Mouse (Mus musculus): ENCODE results near the gene Pnldc1.
"Not testable (repeated sequence)": the region's sequence is repeated elsewhere in the genome, so short reads cannot be mapped to it uniquely, and the experiment has no call there.

Gene Pnldc1

GRCm38 (mm10) chr17:12905810-12906209, 4.2 kb downstream of the Pnldc1 start:
- no peak for DNase-seq

DNA sequence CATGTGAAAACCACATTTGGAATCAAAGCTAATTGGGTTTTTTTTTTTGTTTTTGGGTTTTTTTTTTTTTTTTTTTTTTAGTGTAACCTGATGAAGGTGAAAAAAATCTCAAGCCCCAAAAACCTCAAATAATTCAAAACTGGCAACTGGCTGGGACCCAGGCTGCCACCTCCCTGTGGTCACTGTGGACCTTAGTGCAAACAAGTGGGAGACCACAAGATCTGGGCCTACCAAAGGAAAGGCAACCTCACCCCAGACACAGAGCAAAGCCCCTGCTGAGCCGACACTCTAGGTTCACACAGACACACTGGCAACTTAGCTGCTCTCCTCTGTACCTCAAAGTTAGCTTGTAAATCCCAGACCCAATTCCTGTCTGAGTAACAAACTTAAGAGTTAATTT, 5.7 kb downstream of the Pnldc1 start:
- no peak for DNase-seq

DNA sequence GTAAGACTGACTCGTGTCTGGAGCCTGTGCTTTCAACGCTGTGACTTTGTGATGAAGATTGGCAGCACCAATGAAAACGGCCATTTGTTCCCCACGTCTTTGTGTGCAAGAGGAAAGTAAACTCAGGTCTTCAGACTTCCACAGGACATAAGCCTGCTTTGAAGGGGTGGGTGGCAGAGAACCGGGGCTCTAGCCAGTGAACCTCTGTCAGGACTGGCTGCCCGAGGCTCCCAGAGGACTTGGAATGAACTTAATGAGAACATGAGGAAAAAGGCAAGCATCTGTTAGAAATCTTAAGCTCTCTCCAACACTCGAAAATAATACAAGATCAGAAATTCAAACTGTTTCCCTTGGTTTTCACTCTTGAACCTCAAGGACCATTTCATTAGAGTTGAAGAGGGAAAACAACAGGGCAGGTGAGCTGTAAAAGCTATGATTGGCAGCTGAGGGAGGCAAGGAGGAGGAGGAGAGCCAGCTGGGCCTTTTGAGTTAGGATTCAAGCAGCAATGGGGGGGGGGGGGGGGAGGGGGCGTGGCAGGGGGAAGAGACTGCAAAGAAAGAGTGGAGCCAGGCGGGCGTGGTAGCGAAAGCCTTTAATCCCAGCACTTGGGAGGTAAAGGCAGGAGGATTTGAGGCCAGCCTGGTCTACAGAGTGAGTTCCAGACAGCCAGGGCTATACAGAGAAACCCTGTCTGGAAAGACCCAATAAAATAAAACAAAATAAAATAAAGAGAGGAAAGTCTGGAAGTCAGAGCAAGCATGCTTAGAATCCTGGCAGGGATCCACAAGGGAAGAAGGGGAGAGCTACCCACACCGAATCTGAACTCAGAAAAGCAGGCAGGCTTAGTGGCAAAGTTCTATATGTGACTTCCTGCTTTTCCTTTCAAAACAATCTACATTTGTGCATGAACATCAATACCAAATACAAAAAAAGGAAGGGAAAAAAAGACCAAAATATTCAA, 6.4 kb downstream of the Pnldc1 start:
- no peak for DNase-seq

DNA sequence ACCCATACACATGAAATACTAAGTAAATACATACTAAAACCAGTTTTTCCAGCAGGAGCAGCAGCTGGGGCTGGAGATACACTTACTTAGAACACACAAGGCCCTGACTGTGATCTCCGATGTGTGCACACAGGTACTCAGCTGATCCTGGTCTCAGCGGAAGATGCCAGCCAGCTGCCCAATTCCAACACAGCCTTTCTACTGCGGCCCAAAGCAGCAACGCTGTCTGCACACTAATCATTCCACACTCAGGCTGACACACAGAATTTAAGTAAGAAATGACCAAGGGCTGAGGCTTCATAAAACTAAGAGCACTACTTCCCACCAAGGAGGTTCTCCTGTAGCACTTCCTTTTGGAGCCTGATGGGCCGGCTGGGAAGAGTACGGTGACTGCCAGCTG, 7.7 kb downstream of the Pnldc1 start:
- DNase-seq = no peak

GRCm38 (mm10) chr17:12898607-12899006, 11.4 kb downstream of the Pnldc1 start:
- not testable (repeated sequence) for DNase-seq

- no peak for DNase-seq
Measured at GRCm38 (mm10) chr17:12897674-12898073, 12.4 kb downstream of the Pnldc1 start.

- DNase-seq = no peak
Measured at GRCm38 (mm10) chr17:12892033-12892432, 18.0 kb downstream of the Pnldc1 start.

DNA sequence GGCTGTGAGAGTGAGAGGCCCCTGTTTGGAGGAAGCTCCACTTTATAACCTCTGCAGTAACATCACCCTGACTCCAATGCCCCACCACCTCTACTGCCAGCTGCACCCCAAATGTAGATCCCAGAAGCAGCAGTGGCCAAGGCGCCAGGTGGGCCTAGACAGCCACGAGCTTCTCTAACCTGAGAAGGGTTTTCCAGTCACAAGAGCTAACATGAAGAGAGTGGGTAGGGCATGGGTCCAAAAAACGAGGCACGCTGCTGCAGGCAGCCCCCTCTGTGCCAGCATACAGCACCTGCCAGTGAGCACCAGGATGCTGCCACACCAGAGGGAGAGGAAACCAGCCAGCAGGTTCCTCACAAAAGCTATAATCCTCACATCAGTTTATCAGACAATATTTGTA, 19.0 kb downstream of the Pnldc1 start:
- no peak for DNase-seq

- DNase-seq = no peak
Measured at GRCm38 (mm10) chr17:12887021-12887775, 22.8 kb downstream of the Pnldc1 start.

DNA sequence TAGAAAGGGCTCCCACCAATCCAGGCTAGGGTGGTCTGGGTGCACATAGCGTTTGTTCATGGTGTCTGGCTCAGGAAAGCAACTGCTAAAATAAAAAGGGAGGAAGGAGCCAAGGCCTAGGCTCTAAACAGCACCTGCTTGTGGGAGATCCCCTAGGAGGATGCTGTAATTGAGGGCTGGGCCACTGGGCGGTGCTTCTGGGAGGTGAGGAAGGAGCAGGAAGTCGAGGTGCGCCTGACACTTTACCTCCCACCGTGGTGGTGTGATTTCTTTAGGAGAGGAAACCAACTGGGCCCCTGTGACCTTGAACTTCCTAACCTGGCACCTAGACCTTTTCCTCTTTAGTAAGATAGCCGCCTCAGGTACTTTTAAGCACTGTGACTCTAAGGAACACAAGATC, 23.4 kb downstream of the Pnldc1 start:
- no peak for DNase-seq

GRCm38 (mm10) chr17:12881216-12881615, 28.8 kb downstream of the Pnldc1 start:
- DNase-seq = no peak

DNA sequence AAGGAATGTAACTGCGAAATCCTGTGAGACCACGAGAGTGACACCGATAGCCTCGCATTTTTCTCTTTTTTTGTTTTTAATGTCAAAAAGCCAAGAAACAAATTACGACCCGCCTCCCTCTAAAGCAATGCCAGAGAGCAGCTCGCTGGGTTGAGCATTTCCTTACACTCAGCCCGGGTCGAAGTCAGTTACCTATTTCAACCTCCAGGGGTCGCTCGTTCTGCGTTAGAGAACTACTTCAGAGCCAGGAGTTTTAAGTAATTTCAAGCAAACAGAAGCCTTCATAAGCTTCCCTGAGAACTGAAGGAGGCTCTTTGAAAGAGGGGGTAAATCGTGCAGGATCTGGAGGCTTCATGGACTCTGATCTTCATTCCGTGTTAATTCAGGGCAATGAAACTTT, 29.9 kb downstream of the Pnldc1 start:
- peak; percentile 89 to 90 for DNase-seq

- DNase-seq = no peak
Measured at GRCm38 (mm10) chr17:12875734-12876133, 34.3 kb downstream of the Pnldc1 start, which contains the start of gene Mrgprh. TSS of gene Mrgprh (plus strand) at chr17:12876034.

DNA sequence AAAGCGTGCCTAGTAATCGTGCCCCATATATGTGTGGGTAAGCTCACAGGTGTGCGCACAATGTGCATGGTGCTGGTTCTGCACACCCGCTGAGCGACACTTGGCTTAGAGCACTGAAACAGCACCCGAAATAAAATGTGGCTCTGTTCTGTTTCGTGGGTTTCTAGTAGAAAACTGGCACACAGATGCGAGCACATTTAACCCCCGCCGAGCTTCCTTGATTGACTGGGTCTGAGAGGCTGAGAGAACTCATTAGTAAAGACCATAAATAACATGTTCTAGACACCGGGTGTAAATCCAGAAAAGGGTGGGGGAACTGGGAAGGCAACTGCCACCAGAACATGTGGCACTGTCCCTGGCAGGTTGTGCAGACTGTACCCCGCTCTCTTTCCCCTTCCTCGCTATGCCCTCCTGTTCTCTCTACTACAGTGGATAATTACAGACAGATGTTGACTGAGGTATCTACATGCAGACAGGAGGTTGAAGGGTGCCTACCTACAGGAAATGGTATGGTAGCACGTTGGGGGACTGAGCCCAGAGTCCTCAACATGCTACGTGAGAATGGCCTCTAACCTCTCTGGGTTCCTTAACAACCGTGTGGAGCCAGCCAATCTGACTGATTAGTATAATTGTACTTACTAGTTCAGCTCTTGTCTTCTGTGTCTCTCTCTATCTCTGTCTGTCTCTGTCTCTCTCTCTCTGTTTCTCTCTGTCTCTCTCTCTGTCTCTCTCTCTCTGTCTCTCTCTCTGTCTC, 37.6 kb downstream of the Pnldc1 start:
- DNase-seq = no peak

DNA sequence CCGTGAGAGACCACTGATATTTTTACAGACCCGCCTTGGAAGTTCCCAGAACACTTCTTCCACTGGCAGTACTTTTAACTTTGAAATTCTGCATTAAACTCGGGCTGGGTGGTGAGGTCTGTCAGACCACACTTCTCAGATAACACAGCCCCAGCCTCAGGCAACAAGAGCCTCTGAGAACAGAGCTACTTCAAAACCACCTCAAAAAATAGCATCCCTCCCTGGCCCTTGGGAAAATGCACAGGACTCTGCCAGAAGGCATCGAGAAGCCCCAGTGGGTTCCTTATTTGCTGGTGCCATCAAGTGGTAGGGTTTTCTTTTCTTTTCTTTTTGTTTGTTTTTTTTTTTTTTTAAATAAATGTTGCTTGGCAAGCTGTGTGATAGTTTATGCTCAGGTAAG, 41.4 kb downstream of the Pnldc1 start:
- peak in 1 of 2 experiments; percentile 21 for DNase-seq

DNA sequence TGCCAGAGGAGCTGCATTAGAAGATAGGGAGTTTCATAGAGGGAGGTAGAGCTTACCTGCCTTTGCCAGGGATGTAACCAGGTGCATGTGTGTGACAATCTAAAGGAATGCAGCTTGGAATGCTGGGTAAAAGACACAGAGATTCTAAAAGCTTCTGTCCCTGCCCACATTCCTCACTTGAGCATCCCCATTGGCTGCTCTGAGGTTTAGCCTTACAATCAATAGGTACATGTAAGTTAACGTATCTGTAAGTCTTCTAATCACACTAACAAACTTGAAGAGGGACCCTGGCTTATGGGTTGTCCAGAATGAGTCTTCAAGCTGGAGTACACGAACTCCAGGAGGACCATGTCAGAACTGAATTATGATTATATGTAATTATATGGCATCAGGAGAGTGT, 42.0 kb downstream of the Pnldc1 start, which contains the start of gene Mas1:
Gene Mas1, minus strand, starts transcription at position 101 of the 400 bp plus-strand sequence.
- DNase-seq = no peak

DNA sequence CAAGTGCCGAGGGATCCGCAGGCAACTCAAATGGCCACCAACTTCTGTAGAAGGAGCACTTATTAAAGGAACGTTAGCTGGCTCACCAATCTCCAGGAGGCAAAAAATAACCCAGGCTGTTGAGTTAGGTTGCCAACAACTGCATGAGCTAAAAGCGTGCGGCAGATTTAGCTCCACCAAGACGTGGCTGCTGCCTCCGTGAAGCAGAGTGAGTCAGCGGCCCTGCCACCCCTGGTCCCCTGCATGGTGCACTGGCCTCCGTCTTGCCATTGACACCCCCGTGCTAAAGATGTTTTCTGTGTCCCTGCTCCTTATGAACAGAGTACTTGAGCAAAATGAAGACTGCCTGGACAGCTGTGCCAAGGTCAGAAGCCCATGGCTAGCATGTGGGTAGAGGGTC, 43.2 kb downstream of the Pnldc1 start:
- DNase-seq = no peak

GRCm38 (mm10) chr17:12865407-12865806, 44.6 kb downstream of the Pnldc1 start:
- no peak for DNase-seq

GRCm38 (mm10) chr17:12864111-12864510, 45.9 kb downstream of the Pnldc1 start:
- DNase-seq = no peak

- DNase-seq = peak; percentile 50 to 67
Measured at GRCm38 (mm10) chr17:12859006-12859520, 51.0 kb downstream of the Pnldc1 start.

DNA sequence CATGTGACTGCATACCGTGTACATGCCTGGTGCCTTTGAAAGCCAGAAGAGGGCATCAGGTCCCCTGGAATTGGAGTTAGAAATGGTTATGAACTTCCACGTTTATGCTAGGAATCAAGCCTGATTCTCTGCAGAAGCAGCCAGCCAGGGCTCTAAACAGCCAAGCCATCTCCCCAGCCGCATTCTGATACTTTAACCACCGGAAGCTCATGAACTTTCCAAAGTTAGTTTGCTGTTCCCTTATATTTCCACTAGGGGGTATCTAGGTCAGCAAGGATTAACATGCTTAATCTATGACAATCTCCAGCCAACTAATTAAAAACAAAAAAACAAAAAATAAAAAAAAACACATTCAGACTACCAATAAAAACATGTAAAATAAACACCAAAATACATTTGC, 52.0 kb downstream of the Pnldc1 start:
- peak in 1 of 2 experiments; percentile 35 for DNase-seq

DNA sequence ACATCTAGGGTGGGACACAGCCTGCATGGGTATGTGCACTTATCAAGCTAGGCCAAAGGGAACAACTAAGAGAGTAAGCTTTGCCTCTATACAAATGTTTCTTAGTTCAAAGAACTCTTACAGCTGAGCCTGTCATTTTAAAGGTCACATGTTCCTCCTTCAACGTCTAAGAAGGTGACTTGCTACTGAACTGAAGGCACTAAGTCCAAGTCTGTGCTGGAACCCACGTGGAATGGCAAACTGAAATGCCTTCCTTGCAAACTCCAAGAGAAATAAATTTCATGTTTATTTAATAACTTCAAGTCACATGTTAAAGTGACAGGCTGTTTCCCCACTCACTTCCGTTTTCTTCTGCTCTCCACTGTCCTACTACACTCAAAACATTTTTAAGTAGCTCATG, 52.6 kb downstream of the Pnldc1 start:
- DNase-seq = no peak

GRCm38 (mm10) chr17:12854386-12854785, 55.6 kb downstream of the Pnldc1 start:
- DNase-seq = peak; percentile 28 to 59
